Mouse (Mus musculus): ENCODE measurements at regions not wholly inside any gene's neighbourhood (a gene's known extent, or its start where the extent isn't known, plus 50 kb on each side); places are given as distances from the start of the nearest gene placed in this dataset.

- no peak for DNase-seq (ENCODE audit: low spot score in 2 of 2)
Measured at GRCm38 (mm10) chr7:58557535-58557934, 98.4 kb upstream of the Atp10a start.

DNA sequence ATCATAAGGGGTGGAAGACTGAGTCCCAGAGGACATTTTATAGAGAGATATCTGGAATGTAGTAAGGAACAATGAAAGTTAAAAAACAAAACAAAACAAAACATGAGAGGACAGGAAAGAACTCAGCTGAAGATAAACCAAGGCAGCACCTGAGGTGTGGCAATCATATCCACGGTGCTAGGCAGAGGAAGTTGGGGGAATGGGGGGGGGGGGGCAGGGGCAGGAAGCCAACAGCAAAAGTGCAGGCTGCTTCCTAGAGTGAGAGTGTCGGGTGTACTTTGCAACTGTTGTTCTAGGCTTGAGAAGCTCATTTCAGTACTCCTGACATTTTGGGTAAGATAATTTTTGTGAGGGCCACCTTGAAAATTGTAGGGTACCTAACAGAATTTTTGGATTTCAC is 87.2 kb upstream of the Atp10a start:
- no peak for DNase-seq (ENCODE audit: low spot score in 2 of 2)

- peak in 1 of 2 experiments; percentile 4 for DNase-seq (ENCODE audit: low spot score in 2 of 2)
Measured at GRCm38 (mm10) chr7:58584241-58584820, 71.6 kb upstream of the Atp10a start.

GRCm38 (mm10) chr7:58585626-58586256 is 70.2 kb upstream of the Atp10a start:
- no peak for DNase-seq (ENCODE audit: low spot score in 2 of 2)

DNA sequence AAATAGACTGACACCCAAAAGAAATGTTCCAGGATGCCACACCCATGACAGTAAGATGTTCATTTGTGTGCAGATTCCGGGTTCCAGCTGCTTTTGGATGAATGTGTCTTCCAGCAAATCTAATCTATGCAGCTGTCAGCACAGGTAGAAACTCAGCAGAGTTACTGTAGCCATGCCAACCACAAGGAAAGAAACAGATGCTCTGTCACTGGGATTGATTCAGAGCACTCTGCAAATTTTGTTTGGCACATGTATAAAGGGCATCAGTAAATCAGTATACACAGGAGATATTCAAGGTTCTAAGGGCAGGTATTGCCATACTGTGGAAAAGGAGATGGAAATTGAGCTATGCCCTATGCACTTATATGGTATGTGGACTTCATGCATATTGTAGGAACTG is 60.0 kb upstream of the Atp10a start:
- DNase-seq (ENCODE audit: low spot score in 2 of 2): no peak
